Mouse (Mus musculus): ENCODE results near the gene Fasl.

GRCm38 (mm10) chr1:161751311-161751710 is 37.0 kb downstream of the Fasl start:
- no peak for TF ChIP-seq CTCF (conservative IDR thresholded peaks at IDR 0.05; ENCODE audit: low read length)
- no peak for TF ChIP-seq NANOG (IDR thresholded peaks at IDR 0.05; ENCODE audit: borderline replicate concordance, low read length)
- no peak for TF ChIP-seq POU5F1 (IDR thresholded peaks at IDR 0.05; ENCODE audit: borderline replicate concordance, low read length)
